Mouse (Mus musculus): ENCODE measurements around the gene Atrip.

Gene Atrip

GRCm38 (mm10) chr9:109022866-109023685 is 50.8 kb downstream of the Atrip start:
- DNase-seq (ENCODE audit: low read depth, low spot score): peak; percentile 57
- Histone ChIP-seq H3K36me3 (ENCODE audit: control insufficient read depth, insufficient read depth, low read length, poor library complexity, severe bottlenecking) (peaks cover 3% of the 10 kb centered on the region; the same call in 1 of the 2 replicates), H3K27me3 (ENCODE audit: control insufficient read depth, insufficient read depth, low read length, poor library complexity, severe bottlenecking) (no peaks in the 10 kb centered on the region)

- Histone ChIP-seq H3K27me3 (ENCODE audit: control insufficient read depth, insufficient read depth, low read length, poor library complexity, severe bottlenecking) (no peaks in the 10 kb centered on the region), H3K36me3 (ENCODE audit: control insufficient read depth, insufficient read depth, low read length, poor library complexity, severe bottlenecking) (peaks cover 3% of the 10 kb centered on the region; the same call in 1 of the 2 replicates)
- DNase-seq (ENCODE audit: low read depth, low spot score): peak; percentile 76
Measured at GRCm38 (mm10) chr9:109021428-109021827, 52.5 kb downstream of the Atrip start.

DNA sequence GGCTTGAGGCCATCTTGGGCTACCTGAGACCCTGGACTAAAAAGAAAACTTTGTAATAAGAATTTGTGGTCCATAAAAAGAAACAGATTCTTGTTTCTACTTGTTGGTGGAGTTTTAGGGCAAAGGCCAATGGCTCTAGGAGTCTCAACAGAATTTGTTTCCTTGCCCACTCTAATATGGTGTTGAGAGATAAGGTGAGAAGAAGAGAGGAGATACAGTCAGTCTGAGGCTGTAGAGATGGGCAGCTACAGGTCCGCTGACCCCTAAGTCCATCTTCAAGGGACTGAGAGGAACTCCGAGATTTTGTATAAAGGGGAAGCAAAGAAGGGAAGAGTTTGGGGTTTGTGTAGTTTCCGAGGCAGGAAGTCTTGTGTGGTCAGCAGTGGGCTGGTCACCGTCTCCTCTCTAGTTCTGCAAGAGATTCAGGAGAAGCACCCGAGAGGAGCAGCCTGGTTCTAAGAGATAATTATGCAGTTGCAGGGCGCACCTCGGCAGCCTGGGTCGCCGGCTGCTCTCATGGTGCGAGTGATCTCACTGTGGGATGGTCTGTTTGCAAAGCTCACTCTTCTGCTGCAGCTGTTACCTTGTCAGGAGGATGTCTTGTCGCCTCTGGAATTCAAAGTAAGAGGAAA is 56.8 kb downstream of the Atrip start:
- Histone ChIP-seq H3K27me3 (ENCODE audit: control insufficient read depth, insufficient read depth, low read length, poor library complexity, severe bottlenecking) (no peaks in the 10 kb centered on the region), H3K36me3 (ENCODE audit: control insufficient read depth, insufficient read depth, low read length, poor library complexity, severe bottlenecking) (no peaks in the 10 kb centered on the region)
- no peak for DNase-seq (ENCODE audit: low read depth, low spot score)

DNA sequence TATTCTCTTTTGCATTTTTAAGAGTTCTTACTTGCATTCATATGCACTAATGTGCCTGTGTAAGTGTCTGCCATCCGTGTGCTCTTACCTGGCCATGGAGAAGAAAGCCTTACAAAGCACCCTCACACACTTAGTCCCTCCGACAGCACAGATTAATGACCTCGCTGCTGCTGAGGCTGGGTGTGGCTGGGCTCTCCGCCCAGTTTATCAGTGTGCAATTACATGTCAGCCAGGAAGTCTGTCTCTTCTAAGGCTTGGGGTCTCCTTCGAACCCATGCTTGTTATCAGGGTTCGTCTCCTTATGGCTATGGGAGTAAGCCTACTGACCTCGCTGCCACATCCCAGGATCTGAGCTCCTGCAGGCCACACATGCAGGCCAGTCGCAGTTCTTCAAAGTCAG is 58.5 kb downstream of the Atrip start:
- no peaks in the 10 kb centered on the region for H3K27me3 ChIP-seq (ENCODE audit: control insufficient read depth, insufficient read depth, low read length, poor library complexity, severe bottlenecking)
- no peak for DNase-seq (ENCODE audit: low read depth, low spot score)

GRCm38 (mm10) chr9:109010316-109010690 is 63.6 kb downstream of the Atrip start:
- 0 out of 2 replicates have a peak, but pooled peaks cover 3% of the 10 kb centered on the region for H3K36me3 ChIP-seq (ENCODE audit: control insufficient read depth, insufficient read depth, low read length, poor library complexity, severe bottlenecking)
- DNase-seq (ENCODE audit: low read depth, low spot score): no peak
- no peaks in the 10 kb centered on the region for H3K27me3 ChIP-seq (ENCODE audit: control insufficient read depth, insufficient read depth, low read length, poor library complexity, severe bottlenecking)

More for the DNA sequence above, 58.5 kb downstream of the Atrip start:
- no peaks in the 10 kb centered on the region for H3K36me3 ChIP-seq (ENCODE audit: control insufficient read depth, insufficient read depth, low read length, poor library complexity, severe bottlenecking)

DNA sequence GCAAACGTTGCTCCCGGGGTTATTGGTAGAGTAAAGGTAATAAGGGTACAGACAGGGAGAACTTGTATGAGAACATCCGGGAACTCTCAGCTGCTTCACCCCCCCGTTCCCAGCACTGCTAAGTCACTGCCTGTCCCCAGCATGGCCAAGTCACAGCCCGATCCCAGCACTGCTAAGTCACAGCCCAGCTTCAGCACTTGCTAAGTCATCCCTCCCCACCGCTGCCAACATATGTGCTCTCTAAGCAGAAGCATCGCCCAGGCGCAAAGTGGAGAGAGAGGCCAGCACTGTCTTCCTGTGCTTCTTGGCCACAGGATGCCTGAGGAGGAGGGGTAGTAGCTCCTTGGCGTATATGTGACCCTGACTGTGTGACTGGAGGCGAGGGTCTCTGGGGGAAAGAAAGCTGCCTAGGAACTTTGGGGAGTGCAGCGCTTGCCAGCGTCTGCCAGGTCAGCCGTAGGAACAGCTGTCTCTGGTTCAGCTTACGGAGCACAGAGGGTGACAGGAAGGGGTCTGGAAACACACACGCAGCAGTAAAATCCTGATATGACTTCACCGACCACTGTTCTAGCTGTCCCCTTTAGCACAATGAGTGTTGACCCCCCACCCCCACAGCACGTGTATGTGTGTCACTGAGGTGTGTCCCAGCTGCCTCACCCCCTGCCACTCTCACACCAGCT is 64.1 kb downstream of the Atrip start:
- H3K27me3 ChIP-seq (ENCODE audit: control insufficient read depth, insufficient read depth, low read length, poor library complexity, severe bottlenecking): no peaks in the 10 kb centered on the region
- H3K36me3 ChIP-seq (ENCODE audit: control insufficient read depth, insufficient read depth, low read length, poor library complexity, severe bottlenecking): 0 out of 2 replicates have a peak, but pooled peaks cover 3% of the 10 kb centered on the region
- DNase-seq (ENCODE audit: low read depth, low spot score): no peak

DNA sequence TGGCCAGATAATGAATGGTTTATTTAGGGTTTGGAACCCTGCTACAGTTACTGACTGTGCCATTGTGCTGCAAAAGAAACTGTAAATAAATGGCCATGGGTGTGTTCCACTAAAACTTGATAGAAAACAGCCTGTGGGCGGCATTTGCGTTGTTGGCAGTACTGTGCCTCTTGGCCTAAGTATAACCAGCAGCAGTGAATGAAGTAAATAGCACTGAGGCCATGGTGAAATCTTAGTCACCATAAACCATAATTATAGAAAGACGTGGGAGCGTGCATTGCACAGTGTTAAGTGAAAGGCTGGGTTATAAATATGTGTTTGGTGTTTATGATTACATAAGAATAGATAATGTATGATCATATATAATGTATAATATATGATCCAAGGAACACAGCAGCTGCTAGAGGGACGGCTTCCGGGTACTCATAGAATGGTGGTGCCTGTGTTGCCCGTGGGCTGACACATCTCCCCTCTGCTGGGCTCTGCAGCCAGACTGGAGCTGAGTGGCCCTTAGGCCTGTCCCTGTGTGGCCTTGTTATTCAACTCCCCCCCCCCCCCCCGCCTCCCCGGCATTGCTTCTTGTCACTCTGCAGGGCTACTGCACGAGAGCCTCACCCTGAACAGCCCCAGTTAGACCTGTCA is 64.8 kb downstream of the Atrip start:
- DNase-seq (ENCODE audit: low read depth, low spot score): no peak
- Histone ChIP-seq H3K36me3 (ENCODE audit: control insufficient read depth, insufficient read depth, low read length, poor library complexity, severe bottlenecking) (0 out of 2 replicates have a peak, but pooled peaks cover 3% of the 10 kb centered on the region), H3K27me3 (ENCODE audit: control insufficient read depth, insufficient read depth, low read length, poor library complexity, severe bottlenecking) (no peaks in the 10 kb centered on the region; the same call in 1 of the 2 replicates)

GRCm38 (mm10) chr9:109008081-109008480 is 65.8 kb downstream of the Atrip start:
- 0 out of 2 replicates have a peak, but pooled peaks cover 3% of the 10 kb centered on the region for H3K36me3 ChIP-seq (ENCODE audit: control insufficient read depth, insufficient read depth, low read length, poor library complexity, severe bottlenecking)
- no peaks in the 10 kb centered on the region; the same call in 1 of the 2 replicates for H3K27me3 ChIP-seq (ENCODE audit: control insufficient read depth, insufficient read depth, low read length, poor library complexity, severe bottlenecking)
- no peak for DNase-seq (ENCODE audit: low read depth, low spot score)

All from splenic B cell, adult 2 months (primary cell).